Mouse (Mus musculus) ES-E14 (cell line): ENCODE results near the gene Acot7.

ENCODE experiments used
- CHD2 ChIP-seq: IDR thresholded peaks from 2 replicates; pipeline ENCODE4 v1.6.1; 2014; ENCODE audit warnings: mild to moderate bottlenecking, low read depth, low read length, inconsistent platforms
- HCFC1 ChIP-seq: IDR thresholded peaks from 2 replicates; pipeline ENCODE4 v1.6.1; 2012; ENCODE audit warnings: low read length, inconsistent platforms, borderline replicate concordance; ENCODE audit not compliant: insufficient read depth
- MAFK ChIP-seq: IDR thresholded peaks from 2 replicates; pipeline ENCODE4 v1.6.1; 2014; ENCODE audit warnings: mild to moderate bottlenecking, low read depth, low read length, inconsistent platforms; ENCODE audit not compliant: insufficient read depth
- ZC3H11A ChIP-seq: IDR thresholded peaks from 2 replicates; pipeline ENCODE4 v1.6.1; 2012; ENCODE audit warnings: low read depth, mild to moderate bottlenecking, inconsistent platforms, low read length, borderline replicate concordance
- ZNF384 ChIP-seq: IDR thresholded peaks from 2 replicates; pipeline ENCODE4 v1.6.1; 2012; ENCODE audit warnings: low read depth, low read length, inconsistent platforms

GRCm38 (mm10) chr4:152209623-152210022 is 31.7 kb downstream of the Acot7 start:
- TF ChIP-seq ZNF384: no peak
- TF ChIP-seq MAFK: no peak
- no peak for TF ChIP-seq ZC3H11A
- no peak for TF ChIP-seq CHD2
- no peak for TF ChIP-seq HCFC1
